Mouse (Mus musculus) kidney, embryonic 15.5 days (tissue): ENCODE measurements around the gene Hsf2bp. TPM values are rescaled to one million over a fixed set of nuclear protein-coding genes. Genes with fewer than 3 reads are reported as not detected.

Experiments
- ATAC-seq: fragments of 200-750 bp; cut with Nextera tagmentation; replicated peaks from 2 replicates; pipeline ENCODE4 v1.8.0; 2017; ENCODE audit warnings: moderate TSS enrichment; ENCODE audit not compliant: low FRiP score
- H3K27ac ChIP-seq: fragments of 300-500 bp; sonication (generic); 2 replicates; pipeline ENCODE4 v1.5.1; 2015; ENCODE audit warnings: mild to moderate bottlenecking, inconsistent platforms
- H3K27me3 ChIP-seq: fragments of 300-500 bp; sonication (generic); 2 replicates; pipeline ENCODE4 v1.6.1; 2015; ENCODE audit warnings: inconsistent platforms
- H3K36me3 ChIP-seq: fragments of 300-500 bp; sonication (generic); 2 replicates; pipeline ENCODE4 v1.6.1; 2015; ENCODE audit warnings: inconsistent platforms
- H3K4me1 ChIP-seq: fragments of 300-500 bp; sonication (generic); 2 replicates; pipeline ENCODE4 v1.6.1; 2015; ENCODE audit warnings: inconsistent platforms
- H3K4me2 ChIP-seq: fragments of 300-500 bp; sonication (generic); 2 replicates; pipeline ENCODE4 v1.6.1; 2015; ENCODE audit warnings: moderate library complexity, mild to moderate bottlenecking, inconsistent platforms
- H3K4me3 ChIP-seq: fragments of 300-500 bp; sonication (generic); replicated peaks from 2 replicates; pipeline ENCODE4 v1.5.1; 2015; ENCODE audit warnings: mild to moderate bottlenecking, inconsistent platforms
- H3K9ac ChIP-seq: fragments of 300-500 bp; sonication (generic); 2 replicates; pipeline ENCODE4 v1.6.1; 2015; ENCODE audit warnings: mild to moderate bottlenecking, inconsistent platforms
- H3K9me3 ChIP-seq: fragments of 300-500 bp; sonication (generic); replicated peaks from 2 replicates; pipeline ENCODE4 v1.6.1; 2016; ENCODE audit warnings: inconsistent platforms
- WGBS: fragments of 180-500 bp; shearing (Covaris S2); methylation state at CpG from one replicate; pipeline ENCODE4 v1.1.7; 2015; ENCODE audit warnings: mixed read lengths; 5-methylcytosine and 5-hydroxymethylcytosine counted together
- polyA plus RNA-seq: library from polyadenylated mRNA; unstranded; fragments of >200 nt; fragmentation: Nextera tagmentation; extraction: Ambion mirVana; gene quantifications from 2 replicates; pipeline ENCODE4 v1.2.1, GENCODE M21; 2015

The Hsf2bp gene
- polyA plus RNA-seq, 1 experiment from 2014 or later = 0.70 TPM

GRCm38 (mm10) chr17:32057843-32058242, 21.7 kb upstream of the Hsf2bp start:
- H3K9ac ChIP-seq = no peak overlapping the region
- no peaks in the 10 kb centered on the region for H3K9me3 ChIP-seq
- H3K4me2 ChIP-seq = no peak overlapping the region
- H3K4me1 ChIP-seq = no peaks in the 10 kb centered on the region
- 92% methylated on average over 2 of the region's 2 CpGs for WGBS
- no peak overlapping the region for H3K27ac ChIP-seq
- H3K27me3 ChIP-seq = no peaks in the 10 kb centered on the region
- H3K4me3 ChIP-seq = no peak overlapping the region
- peaks cover 98% of the 10 kb centered on the region for H3K36me3 ChIP-seq
- no peak for ATAC-seq

GRCm38 (mm10) chr17:32053677-32054076, 17.5 kb upstream of the Hsf2bp start:
- H3K27ac ChIP-seq = no peak overlapping the region
- no peak overlapping the region for H3K9ac ChIP-seq
- ATAC-seq = no peak
- no peaks in the 10 kb centered on the region for H3K27me3 ChIP-seq
- peaks cover 100% of the 10 kb centered on the region for H3K36me3 ChIP-seq
- H3K4me2 ChIP-seq = no peak overlapping the region
- H3K4me3 ChIP-seq = no peak overlapping the region
- H3K4me1 ChIP-seq = no peaks in the 10 kb centered on the region
- 95% methylated on average over 5 of the region's 5 CpGs for WGBS
- no peaks in the 10 kb centered on the region for H3K9me3 ChIP-seq

GRCm38 (mm10) chr17:32052237-32053080, 16.3 kb upstream of the Hsf2bp start:
- no peak for ATAC-seq
- H3K4me3 ChIP-seq = no peak overlapping the region
- H3K27ac ChIP-seq = no peak overlapping the region
- WGBS = 76% methylated on average over 5 of the region's 5 CpGs
- peaks cover 100% of the 10 kb centered on the region for H3K36me3 ChIP-seq
- H3K4me2 ChIP-seq = no peak overlapping the region
- H3K4me1 ChIP-seq = no peaks in the 10 kb centered on the region
- no peak overlapping the region for H3K9ac ChIP-seq
- H3K9me3 ChIP-seq = no peaks in the 10 kb centered on the region
- no peaks in the 10 kb centered on the region for H3K27me3 ChIP-seq

- Histone ChIP-seq H3K4me3 (no peak overlapping the region), H3K27ac (no peak overlapping the region), H3K9me3 (no peaks in the 10 kb centered on the region), H3K27me3 (no peaks in the 10 kb centered on the region), H3K4me2 (no peak overlapping the region), H3K9ac (no peak overlapping the region), H3K36me3 (peaks cover 98% of the 10 kb centered on the region), H3K4me1 (0 out of 2 replicates have a peak, but pooled peaks cover under 1% of the 10 kb centered on the region)
- 86% methylated on average over 6 of the region's 6 CpGs for WGBS
- ATAC-seq = no peak
Observed at GRCm38 (mm10) chr17:32050609-32051008, 14.5 kb upstream of the Hsf2bp start.

GRCm38 (mm10) chr17:32049914-32050313, 13.8 kb upstream of the Hsf2bp start:
- H3K9me3 ChIP-seq = no peaks in the 10 kb centered on the region
- no peak overlapping the region for H3K27ac ChIP-seq
- ATAC-seq = no peak
- H3K4me2 ChIP-seq = no peak overlapping the region
- H3K4me3 ChIP-seq = no peak overlapping the region
- H3K36me3 ChIP-seq = peaks cover 92% of the 10 kb centered on the region
- no peaks in the 10 kb centered on the region for H3K27me3 ChIP-seq
- WGBS = 83% methylated on average over 4 of the region's 4 CpGs
- H3K4me1 ChIP-seq = 0 out of 2 replicates have a peak, but pooled peaks cover 5% of the 10 kb centered on the region
- H3K9ac ChIP-seq = no peak overlapping the region

- H3K27me3 ChIP-seq = no peaks in the 10 kb centered on the region
- H3K9me3 ChIP-seq = no peaks in the 10 kb centered on the region
- H3K36me3 ChIP-seq = peaks cover 76% of the 10 kb centered on the region
- H3K9ac ChIP-seq = no peak overlapping the region
- WGBS = 85% methylated on average over 5 of the region's 5 CpGs
- H3K4me3 ChIP-seq = no peak overlapping the region
- H3K4me1 ChIP-seq = 0 out of 2 replicates have a peak, but pooled peaks cover 6% of the 10 kb centered on the region
- no peak for ATAC-seq
- no peak overlapping the region for H3K4me2 ChIP-seq
- H3K27ac ChIP-seq = no peak overlapping the region
Observed at GRCm38 (mm10) chr17:32048351-32048750, 12.2 kb upstream of the Hsf2bp start.

DNA sequence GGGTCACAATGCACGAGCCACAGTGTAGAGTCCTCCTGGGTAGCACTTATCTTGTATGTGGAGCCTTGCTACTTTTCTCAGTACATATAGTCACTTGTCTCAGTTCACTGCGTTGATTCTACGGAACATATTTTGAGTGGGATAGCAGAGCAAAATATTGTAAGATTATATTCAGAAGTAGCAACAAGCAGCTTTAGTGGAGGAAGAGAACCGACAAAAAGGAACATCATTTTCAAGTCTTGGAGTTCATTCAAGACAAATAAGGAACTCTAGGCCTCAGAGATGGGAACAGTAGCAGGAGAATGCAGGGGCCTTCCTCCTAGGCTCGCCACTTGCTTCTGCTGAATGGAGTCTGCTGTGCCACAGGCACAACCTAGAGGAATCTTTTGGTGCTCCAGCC, 10.4 kb upstream of the Hsf2bp start:
- Histone ChIP-seq H3K9ac (no peak overlapping the region), H3K4me2 (no peak overlapping the region), H3K27me3 (no peaks in the 10 kb centered on the region), H3K4me3 (no peak overlapping the region), H3K36me3 (peaks cover 58% of the 10 kb centered on the region), H3K4me1 (0 out of 2 replicates have a peak, but pooled peaks cover 7% of the 10 kb centered on the region), H3K9me3 (no peaks in the 10 kb centered on the region), H3K27ac (no peak overlapping the region)
- no peak for ATAC-seq
- 91% methylated on average over 5 of the region's 5 CpGs for WGBS

- whole genome bisulfite sequencing = 63% methylated on average over 10 of the region's 10 CpGs
- ATAC-seq = no peak
- H3K9ac ChIP-seq = no peak overlapping the region
- H3K9me3 ChIP-seq = no peaks in the 10 kb centered on the region
- no peaks in the 10 kb centered on the region for H3K27me3 ChIP-seq
- H3K4me1 ChIP-seq = peaks cover 33% of the 10 kb centered on the region
- no peak overlapping the region for H3K4me2 ChIP-seq
- H3K27ac ChIP-seq = no peak overlapping the region
- no peak overlapping the region for H3K4me3 ChIP-seq
- H3K36me3 ChIP-seq = peaks cover 9% of the 10 kb centered on the region; the same call in 1 of the 2 replicates
Observed at GRCm38 (mm10) chr17:32040263-32040662, 4.1 kb upstream of the Hsf2bp start.

- WGBS = under 1% methylated on average over 46 of the region's 46 CpGs
- H3K36me3 ChIP-seq = peaks cover 9% of the 10 kb centered on the region; the same call in 1 of the 2 replicates
- no peaks in the 10 kb centered on the region for H3K9me3 ChIP-seq
- peak overlapping the region; percentile 90 for H3K9ac ChIP-seq
- H3K27me3 ChIP-seq = no peaks in the 10 kb centered on the region
- H3K4me2 ChIP-seq = peak overlapping the region; percentile 75
- peaks cover 29% of the 10 kb centered on the region for H3K4me1 ChIP-seq
- H3K4me3 ChIP-seq = peak overlapping the region; percentile 91
- ATAC-seq = peak; percentile 66; the same call in 1 of the 2 replicates
- H3K27ac ChIP-seq = peak overlapping the region; percentile 84
Observed at GRCm38 (mm10) chr17:32036509-32037438, 625 bp upstream of the Hsf2bp start.

- WGBS = 90% methylated on average over 23 of the region's 23 CpGs
- Histone ChIP-seq H3K27ac (no peak overlapping the region), H3K9me3 (no peaks in the 10 kb centered on the region), H3K4me3 (no peak overlapping the region), H3K4me1 (peaks cover 25% of the 10 kb centered on the region), H3K4me2 (no peak overlapping the region), H3K9ac (no peak overlapping the region), H3K27me3 (no peaks in the 10 kb centered on the region), H3K36me3 (peaks cover 9% of the 10 kb centered on the region; the same call in 1 of the 2 replicates)
- ATAC-seq = no peak
Observed at GRCm38 (mm10) chr17:32034322-32034721, 1.8 kb downstream of the Hsf2bp start.

- Histone ChIP-seq H3K4me2 (no peak overlapping the region), H3K4me1 (peaks cover 5% of the 10 kb centered on the region), H3K9ac (no peak overlapping the region), H3K9me3 (no peaks in the 10 kb centered on the region), H3K36me3 (no peaks in the 10 kb centered on the region), H3K27ac (no peak overlapping the region), H3K4me3 (no peak overlapping the region), H3K27me3 (no peaks in the 10 kb centered on the region)
- no peak for ATAC-seq
- 40% methylated on average over 7 of the region's 7 CpGs for WGBS
Observed at GRCm38 (mm10) chr17:32031684-32032083, 4.5 kb downstream of the Hsf2bp start.

DNA sequence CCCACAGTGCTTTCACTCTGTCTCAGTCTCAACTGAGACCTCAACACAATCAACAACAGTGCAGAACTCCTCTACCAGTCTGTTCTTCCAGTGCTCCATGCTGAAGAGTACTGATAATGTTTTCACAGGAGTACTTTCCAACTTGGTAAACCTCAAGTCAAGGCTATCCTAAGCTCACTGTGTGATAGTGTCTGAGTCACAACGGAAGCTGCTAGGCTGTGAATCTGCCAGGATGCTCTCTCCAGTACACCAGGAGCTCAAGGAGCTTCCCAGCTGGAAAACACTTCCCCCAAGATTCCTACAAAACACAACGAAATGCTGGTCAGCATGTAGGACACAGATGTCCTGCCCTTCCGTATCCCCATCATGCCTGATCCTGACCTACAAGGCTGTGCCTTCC, 7.8 kb downstream of the Hsf2bp start:
- WGBS = 89% methylated on average over 3 of the region's 3 CpGs
- Histone ChIP-seq H3K4me2 (no peak overlapping the region), H3K27me3 (no peaks in the 10 kb centered on the region), H3K9me3 (no peaks in the 10 kb centered on the region), H3K4me1 (peaks cover 15% of the 10 kb centered on the region), H3K27ac (no peak overlapping the region), H3K4me3 (no peak overlapping the region), H3K36me3 (no peaks in the 10 kb centered on the region), H3K9ac (no peak overlapping the region)
- ATAC-seq = no peak
